Mouse (Mus musculus) urinary bladder, postnatal 36 days (tissue): Measurements from ENCODE around the gene Rhbdd1.

ENCODE experiments used
- DNase-seq, 2 experiments: peaks; one replicate each; pipeline ENCODE4 v3.0.0; 2022; ENCODE audit warnings: low spot score in 2 of 2, mixed read lengths in 1 of 2

Gene Rhbdd1

GRCm38 (mm10) chr1:82364047-82364446 lies 47.8 kb downstream of the Rhbdd1 start:
- DNase-seq: no peak

- no peak for DNase-seq
Measured at GRCm38 (mm10) chr1:82364468-82364867, 48.2 kb downstream of the Rhbdd1 start.

- DNase-seq: no peak
Measured at GRCm38 (mm10) chr1:82371636-82372428, 55.6 kb downstream of the Rhbdd1 start.

DNA sequence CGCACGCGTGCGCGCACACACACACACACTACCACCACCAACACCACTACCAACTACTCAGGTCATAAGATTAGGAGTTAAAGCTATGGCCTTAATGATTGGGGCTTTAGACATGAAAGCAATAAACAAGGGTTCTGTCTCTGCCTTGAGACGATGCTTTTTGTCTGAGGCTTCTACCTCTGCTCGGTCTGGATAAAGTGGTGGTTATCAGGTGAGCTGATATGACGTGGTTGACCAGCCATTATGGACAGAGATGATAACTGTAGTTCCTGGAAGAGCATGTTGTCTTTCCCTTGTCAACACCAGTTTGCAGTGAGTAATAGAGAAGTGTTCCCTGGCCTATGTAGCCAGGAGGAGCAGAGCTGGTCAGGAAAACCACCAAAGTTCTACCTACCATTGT lies 57.7 kb downstream of the Rhbdd1 start:
- no peak for DNase-seq

GRCm38 (mm10) chr1:82374831-82375358 lies 58.6 kb downstream of the Rhbdd1 start:
- DNase-seq: no peak

DNA sequence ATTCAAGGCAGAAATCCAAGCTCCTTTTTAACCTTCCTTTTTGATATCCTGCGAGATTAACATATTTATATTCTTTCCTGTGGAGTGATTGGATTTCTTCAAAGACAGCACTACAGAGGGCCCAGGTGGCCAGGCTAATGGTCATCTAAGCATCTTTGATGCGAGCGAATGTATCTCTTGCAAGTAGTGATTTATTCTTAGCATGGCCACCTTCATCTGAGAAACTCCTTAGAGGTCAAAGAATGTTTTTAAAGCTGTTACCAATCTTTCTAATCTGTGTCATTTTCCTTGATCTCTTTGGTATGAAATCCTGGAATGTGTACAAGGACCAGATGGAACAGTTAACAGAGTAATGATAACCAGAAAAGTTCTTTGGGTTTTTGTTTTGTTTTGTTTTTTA lies 59.2 kb downstream of the Rhbdd1 start:
- DNase-seq: no peak

DNA sequence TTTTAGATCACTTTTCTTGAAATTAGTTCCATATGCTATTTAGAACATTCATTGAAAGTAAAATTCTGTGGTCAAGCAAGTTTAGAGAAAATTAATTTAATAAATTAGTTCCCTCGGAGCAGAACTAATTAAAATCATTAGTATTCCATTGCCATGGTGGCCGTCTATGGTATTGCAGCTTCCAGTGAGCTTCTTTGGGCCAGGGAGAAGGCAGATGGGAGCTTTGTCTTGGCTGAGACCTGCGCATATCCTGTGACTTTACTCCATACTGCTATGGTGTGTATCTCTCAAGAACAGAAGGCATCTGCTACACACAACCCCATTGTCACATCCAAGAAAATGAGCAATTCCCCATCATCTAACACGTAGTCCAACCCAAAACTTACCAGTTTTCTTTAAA lies 65.7 kb downstream of the Rhbdd1 start:
- DNase-seq: no peak

DNA sequence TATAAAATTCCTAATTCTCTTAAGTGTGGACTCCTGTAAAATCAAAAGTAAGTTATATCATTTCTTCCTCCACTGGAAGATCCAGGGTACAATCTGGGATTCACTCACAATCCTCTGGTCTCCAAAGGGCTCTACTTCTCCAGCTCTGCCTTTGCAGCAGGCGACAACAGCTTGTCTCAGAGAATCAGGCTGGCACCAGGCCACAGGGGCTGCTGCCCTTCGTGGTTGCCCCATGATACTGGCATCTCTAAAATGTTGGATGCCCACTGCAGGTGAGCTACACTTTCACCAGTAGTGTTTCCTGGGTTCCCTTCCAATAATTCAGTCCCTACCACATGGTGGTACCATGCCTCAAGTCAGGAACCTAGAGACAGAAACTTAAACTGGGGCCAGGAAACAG lies 67.9 kb downstream of the Rhbdd1 start:
- no peak for DNase-seq

DNA sequence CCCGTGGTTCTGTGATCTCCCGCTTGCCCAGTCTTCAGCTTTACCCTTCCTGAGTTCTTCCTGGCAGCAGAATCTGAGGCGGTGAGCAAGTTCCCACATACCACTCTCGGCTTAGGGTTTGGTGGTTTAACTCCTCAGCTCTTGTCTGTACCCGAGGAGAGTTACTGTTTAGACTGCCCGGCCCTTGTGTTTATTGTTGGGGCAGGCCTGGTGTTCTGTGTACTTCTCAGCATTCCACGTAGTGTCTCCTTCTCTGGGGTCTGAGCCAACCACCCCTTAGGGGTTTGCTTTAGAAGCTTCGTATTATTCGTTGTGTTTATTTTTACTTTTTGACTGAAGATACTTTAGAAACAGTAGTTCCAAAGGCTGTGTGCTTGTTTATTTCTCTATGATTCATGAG lies 68.8 kb downstream of the Rhbdd1 start:
- DNase-seq: no peak

- no peak for DNase-seq
Measured at GRCm38 (mm10) chr1:82385827-82386230, 69.6 kb downstream of the Rhbdd1 start.

- DNase-seq: no peak
Measured at GRCm38 (mm10) chr1:82386814-82387771, 70.8 kb downstream of the Rhbdd1 start.

GRCm38 (mm10) chr1:82389371-82389770 lies 73.1 kb downstream of the Rhbdd1 start:
- no peak for DNase-seq

- DNase-seq: no peak
Measured at GRCm38 (mm10) chr1:82395371-82395770, 79.1 kb downstream of the Rhbdd1 start.

GRCm38 (mm10) chr1:82407786-82408185 lies 91.5 kb downstream of the Rhbdd1 start:
- DNase-seq: no peak

- DNase-seq: no peak
Measured at GRCm38 (mm10) chr1:82409271-82409670, 93.0 kb downstream of the Rhbdd1 start.

DNA sequence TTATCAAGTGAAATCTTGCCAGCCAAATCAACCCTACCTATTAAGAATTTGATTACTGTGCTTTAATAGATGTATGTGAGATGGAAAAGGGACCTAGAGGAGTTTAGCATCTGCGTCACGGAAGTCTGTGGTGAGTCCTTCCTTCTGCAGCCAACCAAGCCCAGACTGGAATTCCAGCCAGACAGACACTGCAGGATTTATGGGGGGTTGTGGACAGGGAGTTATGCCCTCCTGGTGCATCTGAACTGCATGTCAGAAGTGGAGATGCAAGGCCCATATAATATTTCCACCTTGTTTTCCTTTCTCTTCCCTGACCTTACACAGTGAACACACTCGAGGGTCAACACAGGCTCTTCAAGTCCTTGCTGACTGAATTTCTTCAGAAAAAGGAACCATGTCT lies 94.3 kb downstream of the Rhbdd1 start:
- DNase-seq: no peak

DNA sequence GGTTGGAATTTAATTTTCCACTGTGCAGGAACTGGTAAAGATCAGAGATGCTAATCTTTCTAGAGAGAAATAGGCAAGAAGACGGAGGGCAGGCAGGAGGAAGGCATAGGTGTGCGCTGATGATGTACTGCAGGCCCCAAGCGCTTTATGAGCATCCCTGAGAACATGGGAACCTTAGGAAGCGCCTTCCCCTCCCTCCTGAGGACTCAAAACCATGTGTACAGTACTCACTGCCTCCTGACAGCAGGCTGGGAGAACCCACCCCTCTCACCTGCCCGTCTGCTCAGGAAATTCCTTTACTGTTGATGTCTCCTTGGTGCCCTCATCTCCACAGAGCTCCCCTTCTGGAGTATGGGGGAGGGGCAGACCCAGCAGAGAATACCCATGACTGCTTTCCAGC lies 95.3 kb downstream of the Rhbdd1 start:
- no peak for DNase-seq

- DNase-seq: no peak
Measured at GRCm38 (mm10) chr1:82412085-82412484, 95.8 kb downstream of the Rhbdd1 start.

- DNase-seq: no peak
Measured at GRCm38 (mm10) chr1:82414434-82415045, 98.3 kb downstream of the Rhbdd1 start.

DNA sequence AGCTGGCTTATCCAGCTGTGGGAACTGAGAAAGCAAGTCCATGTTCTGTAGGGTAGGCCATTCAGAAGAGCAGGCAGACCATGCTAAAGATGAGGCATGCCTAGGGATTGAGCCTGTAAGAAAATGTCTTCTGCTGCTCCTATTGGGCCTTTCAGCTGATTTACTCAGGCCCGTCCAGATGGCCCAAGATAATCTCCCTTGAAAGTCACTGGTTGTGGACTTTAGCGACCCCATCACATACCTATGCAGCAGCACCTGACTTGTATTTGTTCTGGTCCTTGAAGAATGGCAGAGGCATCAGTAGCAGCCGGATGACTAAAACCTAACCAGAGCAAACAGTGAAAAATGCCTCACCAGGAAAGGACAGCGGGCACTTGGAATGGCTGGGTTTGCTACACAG lies 99.4 kb downstream of the Rhbdd1 start:
- DNase-seq: no peak

DNA sequence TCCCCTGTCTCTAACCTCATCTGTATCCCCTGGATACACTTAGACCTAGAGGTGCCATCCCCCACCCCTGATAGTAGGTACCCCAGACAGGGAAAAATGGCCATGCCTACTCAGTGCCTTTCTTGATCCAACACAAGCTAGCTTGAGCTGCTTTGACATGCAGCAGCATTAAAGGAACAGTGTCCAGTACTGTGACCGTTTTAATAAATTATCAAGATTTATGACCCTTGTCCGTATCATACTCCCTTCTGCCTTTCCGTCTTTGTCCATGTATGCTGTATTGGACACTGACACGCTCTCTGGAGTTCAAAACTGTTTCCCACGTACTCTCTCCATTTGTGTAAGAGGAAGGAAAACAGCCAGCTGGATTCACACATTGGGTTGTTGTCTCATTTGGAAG lies 111.5 kb downstream of the Rhbdd1 start:
- no peak for DNase-seq

GRCm38 (mm10) chr1:82429061-82429460 lies 112.8 kb downstream of the Rhbdd1 start:
- DNase-seq: peak; percentile 60 to 62
